Mouse (Mus musculus) heart, embryonic 13.5 days (tissue): ENCODE data around the gene Gm11634. TPM values are rescaled to one million over a fixed set of nuclear protein-coding genes. Genes with fewer than 3 reads are reported as not detected.

ENCODE experiments used
- ATAC-seq: fragments of 200-750 bp; cut with Nextera tagmentation; 2 replicates; pipeline ENCODE4 v1.8.0; 2017; ENCODE audit warnings: moderate TSS enrichment; ENCODE audit not compliant: insufficient number of reproducible peaks, low FRiP score, low TSS enrichment; ENCODE audit errors: extremely low read depth
- H3K27ac ChIP-seq: fragments of 300-500 bp; sonication (generic); replicated peaks from 2 replicates; pipeline ENCODE4 v1.5.1; 2015; ENCODE audit warnings: moderate library complexity, mild to moderate bottlenecking, inconsistent platforms
- H3K27me3 ChIP-seq: fragments of 300-500 bp; sonication (generic); replicated peaks from 2 replicates; pipeline ENCODE4 v1.6.1; 2015; ENCODE audit warnings: mild to moderate bottlenecking, inconsistent platforms
- H3K36me3 ChIP-seq: fragments of 300-500 bp; sonication (generic); 2 replicates; pipeline ENCODE4 v1.6.1; 2015; ENCODE audit warnings: mild to moderate bottlenecking, inconsistent platforms
- H3K4me1 ChIP-seq: fragments of 300-500 bp; sonication (generic); 2 replicates; pipeline ENCODE4 v1.6.1; 2015; ENCODE audit warnings: inconsistent platforms
- H3K4me2 ChIP-seq: fragments of 300-500 bp; sonication (generic); 2 replicates; pipeline ENCODE4 v1.6.1; 2015; ENCODE audit warnings: inconsistent platforms, mild to moderate bottlenecking, moderate library complexity
- H3K4me3 ChIP-seq: fragments of 300-500 bp; sonication (generic); 2 replicates; pipeline ENCODE4 v1.5.1; 2015; ENCODE audit warnings: moderate library complexity, mild to moderate bottlenecking, inconsistent platforms
- H3K9ac ChIP-seq: fragments of 300-500 bp; sonication (generic); 2 replicates; pipeline ENCODE4 v1.6.1; 2015; ENCODE audit warnings: inconsistent platforms, mild to moderate bottlenecking, moderate library complexity
- H3K9me3 ChIP-seq: fragments of 300-500 bp; sonication (generic); 2 replicates; pipeline ENCODE4 v1.6.1; 2016; ENCODE audit warnings: inconsistent platforms
- WGBS: fragments of 180-500 bp; shearing (Covaris S2); methylation state at CpG from one replicate; pipeline ENCODE4 v1.1.7; 2015; ENCODE audit warnings: mixed read lengths; 5-methylcytosine and 5-hydroxymethylcytosine counted together
- polyA plus RNA-seq: library from polyadenylated mRNA; unstranded; fragments of >200 nt; fragmentation: Nextera tagmentation; extraction: Ambion mirVana; gene quantifications from 2 replicates; pipeline ENCODE4 v1.2.1, GENCODE M21; 2015

Gm11634 gene
- polyA plus RNA-seq, 1 experiment from 2014 or later = not detected

- WGBS = 15% methylated on average over 8 of the region's 8 CpGs
- Histone ChIP-seq H3K9ac (peak overlapping the region; percentile 91), H3K36me3 (peaks cover 37% of the 10 kb centered on the region), H3K4me2 (peak overlapping the region; percentile 83), H3K27ac (peak overlapping the region; percentile 89), H3K9me3 (no peaks in the 10 kb centered on the region), H3K27me3 (no peaks in the 10 kb centered on the region), H3K4me1 (peaks cover 24% of the 10 kb centered on the region), H3K4me3 (peak overlapping the region; percentile 72)
- ATAC-seq = no peak
Observed at GRCm38 (mm10) chr11:101553354-101553930, 45.6 kb downstream of the Gm11634 start.

DNA sequence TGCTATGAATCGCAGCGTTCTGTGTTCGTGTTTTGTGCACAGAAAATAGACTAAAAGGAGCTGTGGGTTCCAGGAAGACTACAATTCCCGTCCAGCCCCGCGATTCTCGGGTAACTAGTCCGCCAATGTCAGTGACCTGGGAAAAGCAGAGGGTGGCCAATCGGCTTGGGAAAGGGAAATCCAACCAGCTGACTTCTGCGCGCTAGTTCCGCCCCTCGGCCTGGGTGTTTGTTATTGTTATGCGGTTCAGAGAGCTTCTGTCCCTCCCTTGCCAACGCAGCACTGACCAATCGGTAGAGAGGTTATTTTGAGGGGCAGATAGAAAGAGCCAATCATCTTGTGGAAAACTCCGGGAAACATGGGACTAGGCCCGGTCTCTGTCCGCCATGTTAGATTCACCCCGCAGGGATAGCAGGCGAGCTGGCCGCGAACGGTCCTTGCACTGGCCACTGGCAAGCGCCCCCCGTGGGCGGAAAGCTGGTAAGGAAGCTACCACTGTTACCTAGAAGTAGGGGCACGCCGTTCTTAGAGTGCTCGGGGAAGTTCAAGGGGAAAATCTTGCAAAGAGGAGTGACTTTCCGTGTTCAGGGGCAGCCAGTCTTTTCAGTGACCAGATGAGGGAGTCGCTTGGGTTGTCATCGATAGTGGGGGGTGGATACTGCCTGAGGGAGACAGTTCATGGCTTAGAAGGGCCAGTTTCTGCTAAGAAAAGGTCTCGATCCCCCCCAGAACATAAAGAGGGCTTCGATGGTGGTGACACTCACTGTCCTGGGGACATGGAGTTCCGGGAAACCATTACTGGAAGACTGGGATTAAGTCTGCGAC lies 46.4 kb downstream of the Gm11634 start:
- under 1% methylated on average over 37 of the region's 37 CpGs for WGBS

GRCm38 (mm10) chr11:101551751-101552475 lies 47.1 kb downstream of the Gm11634 start, which contains the start of the genes Brca1 and Nbr1:
Gene Brca1 (minus strand): TSS chr11:101551955.
Gene Nbr1 (plus strand): TSS chr11:101552149.
- H3K4me2 ChIP-seq = peak within 1 kb of the TSS; percentile 83
- H3K9ac ChIP-seq = peak within 1 kb of the TSS; percentile 91

More for the DNA sequence above, 46.4 kb downstream of the Gm11634 start:
- H3K27me3 ChIP-seq = no peaks in the 10 kb centered on the region
- H3K4me2 ChIP-seq = peak overlapping the region; percentile 83
- H3K36me3 ChIP-seq = peaks cover 37% of the 10 kb centered on the region
- peak overlapping the region; percentile 91 for H3K9ac ChIP-seq
- H3K4me3 ChIP-seq = peak overlapping the region; percentile 72
- no peaks in the 10 kb centered on the region for H3K9me3 ChIP-seq
- peaks cover 24% of the 10 kb centered on the region for H3K4me1 ChIP-seq
- peak; percentile 95 for ATAC-seq
- H3K27ac ChIP-seq = peak overlapping the region; percentile 94

GRCm38 (mm10) chr11:101548526-101548925 lies 50.5 kb downstream of the Gm11634 start:
- H3K4me2 ChIP-seq = no peak overlapping the region
- no peak for ATAC-seq
- H3K9ac ChIP-seq = no peak overlapping the region
- no peak overlapping the region for H3K27ac ChIP-seq
- no peaks in the 10 kb centered on the region for H3K27me3 ChIP-seq
- no peak overlapping the region for H3K4me3 ChIP-seq
- no peaks in the 10 kb centered on the region for H3K9me3 ChIP-seq
- peaks cover 31% of the 10 kb centered on the region for H3K36me3 ChIP-seq
- H3K4me1 ChIP-seq = peaks cover 12% of the 10 kb centered on the region

More at GRCm38 (mm10) chr11:101551751-101552475, 47.1 kb downstream of the Gm11634 start, which contains the start of the genes Brca1 and Nbr1:
- WGBS = under 1% methylated on average over 43 of the region's 43 CpGs
- Histone ChIP-seq H3K36me3 (peaks cover 38% of the 10 kb centered on the region), H3K27me3 (no peaks in the 10 kb centered on the region), H3K4me3 (peak within 1 kb of the TSS; percentile 72), H3K9me3 (no peaks in the 10 kb centered on the region), H3K27ac (peak within 1 kb of the TSS; percentile 94), H3K4me1 (peaks cover 24% of the 10 kb centered on the region)
- peak; percentile 63 for ATAC-seq

GRCm38 (mm10) chr11:101544132-101544531 lies 54.9 kb downstream of the Gm11634 start:
- H3K36me3 ChIP-seq = peaks cover 49% of the 10 kb centered on the region
- no peak for ATAC-seq
- H3K4me2 ChIP-seq = no peak overlapping the region
- no peak overlapping the region for H3K4me3 ChIP-seq
- no peaks in the 10 kb centered on the region for H3K9me3 ChIP-seq
- peaks cover 6% of the 10 kb centered on the region for H3K4me1 ChIP-seq
- WGBS = 70% methylated on average over 1 of the region's 1 CpGs
- H3K9ac ChIP-seq = no peak overlapping the region
- H3K27me3 ChIP-seq = no peaks in the 10 kb centered on the region
- no peak overlapping the region for H3K27ac ChIP-seq

Other genes with a start within 250 kb of the Gm11634 start
- not detected in 2 replicates for gene G6pc, start 231.7 kb downstream of the Gm11634 start, polyA plus RNA-seq
- 35.4 and 45.9 TPM in 2 replicates for gene Aarsd1, start 181.6 kb downstream of the Gm11634 start, polyA plus RNA-seq
- 14.7 and 18.3 TPM in 2 replicates for gene Gm27029, start 174.5 kb downstream of the Gm11634 start, polyA plus RNA-seq
- gene Rundc1, start 174.2 kb downstream of the Gm11634 start, polyA plus RNA-seq = 13.1 and 14.3 TPM in 2 replicates
- 71.6 and 75.1 TPM in 2 replicates for gene Ptges3l, start 173.9 kb downstream of the Gm11634 start, polyA plus RNA-seq
- gene Rpl27, start 157.0 kb downstream of the Gm11634 start, polyA plus RNA-seq = 222 and 239 TPM in 2 replicates
- 11.6 and 13.7 TPM in 2 replicates for gene Ifi35, start 150.8 kb downstream of the Gm11634 start, polyA plus RNA-seq
- 23.5 and 26.4 TPM in 2 replicates for gene Rnd2, start 134.3 kb downstream of the Gm11634 start, polyA plus RNA-seq
- 28.0 and 28.9 TPM in 2 replicates for gene Vat1, start 133.0 kb downstream of the Gm11634 start, polyA plus RNA-seq
- 5.5 and 7.0 TPM in 2 replicates for gene Brca1, start 47.3 kb downstream of the Gm11634 start, polyA plus RNA-seq
- gene Nbr1, start 47.1 kb downstream of the Gm11634 start, polyA plus RNA-seq = 54.9 and 55.3 TPM in 2 replicates
- gene Tmem106a, start 17.0 kb downstream of the Gm11634 start, polyA plus RNA-seq = 4.0 and 4.4 TPM in 2 replicates
- 31.8 and 37.0 TPM in 2 replicates for gene Rdm1, start 27.9 kb upstream of the Gm11634 start, polyA plus RNA-seq
- gene Arl4d, start 66.3 kb upstream of the Gm11634 start, polyA plus RNA-seq = 8.7 and 9.1 TPM in 2 replicates
- gene Dhx8, start 133.7 kb upstream of the Gm11634 start, polyA plus RNA-seq = 18.8 and 20.1 TPM in 2 replicates
- 8.2 and 9.5 TPM in 2 replicates for gene Etv4, start 186.1 kb upstream of the Gm11634 start, polyA plus RNA-seq